Mouse (Mus musculus): Measurements from ENCODE around the gene Gm5795. TPM values are rescaled to one million over a fixed set of nuclear protein-coding genes. Genes with fewer than 3 reads are reported as not detected.

Gene Gm5795
- polyA plus RNA-seq (2012; rRNA removed) = not detected in 2 replicates

DNA sequence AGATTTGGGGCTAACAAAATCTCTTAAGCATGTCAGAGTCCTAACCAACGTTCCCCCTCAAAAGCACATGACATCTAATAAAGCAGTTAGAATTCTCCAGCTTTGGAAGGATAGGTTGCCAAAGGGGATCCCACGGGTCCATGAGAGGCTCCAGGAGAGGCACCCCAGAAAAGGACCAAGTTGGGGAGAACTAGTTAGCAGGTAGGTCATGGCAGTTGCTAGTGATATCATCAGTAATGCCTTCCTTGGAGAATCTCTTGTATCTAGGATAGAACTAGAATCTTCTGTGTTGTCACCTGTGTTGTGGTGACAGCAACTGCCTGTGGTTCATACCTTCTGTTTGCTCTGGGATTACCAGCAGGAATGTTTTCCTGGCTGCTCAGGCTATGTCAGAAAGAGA, at the start of gene Gm5795:
Gene Gm5795 (plus strand): TSS at position 301 of the 400 bp plus-strand sequence.

GRCm38 (mm10) chr14:3208272-3209152, 20.5 kb downstream of the Gm5795 start, which contains the start of gene D830030K20Rik:
Gene D830030K20Rik (plus strand): TSS chr14:3208488.

Other genes starting within 250 kb of the Gm5795 start
- not detected in 2 replicates for gene Gm2888, start 158.3 kb upstream of the Gm5795 start, polyA plus RNA-seq (2012; rRNA removed)
- gene Gm2897, start 139.0 kb upstream of the Gm5795 start, polyA plus RNA-seq (2012; rRNA removed) = not detected in 2 replicates
- gene Gm10340, start 54.3 kb upstream of the Gm5795 start, polyA plus RNA-seq (2012; rRNA removed) = not detected in 2 replicates
- gene D830030K20Rik, start 20.2 kb downstream of the Gm5795 start, polyA plus RNA-seq (2012; rRNA removed) = 0.05 TPM in 1 of 2 replicates, not detected in the other
- gene Gm2956, start 144.4 kb downstream of the Gm5795 start, polyA plus RNA-seq (2012; rRNA removed) = not detected in 2 replicates
- gene Gm10413, start 206.8 kb downstream of the Gm5795 start, polyA plus RNA-seq (2012; rRNA removed) = not detected in 2 replicates
- not detected in 2 replicates for gene Gm10409, start 224.4 kb downstream of the Gm5795 start, polyA plus RNA-seq (2012; rRNA removed)
- gene Gm3005, start 239.8 kb downstream of the Gm5795 start, polyA plus RNA-seq (2012; rRNA removed) = 0.10 TPM in 1 of 2 replicates, not detected in the other

Data from stomach, adult 2 months (tissue).